Mouse (Mus musculus): Measurements from ENCODE around the gene Wdr95. TPM values are rescaled to one million over a fixed set of nuclear protein-coding genes. Genes with fewer than 3 reads are reported as not detected.

Wdr95 gene
- total and polyA plus RNA-seq, 3 experiments, result not detected

- peak overlapping the region; percentile 86 for H3K9ac ChIP-seq (ENCODE audit: control insufficient read depth, low read depth, low read length, poor library complexity, severe bottlenecking)
- DNase-seq (ENCODE audit: low read depth, low spot score), result peak; percentile 57
- peaks cover 35% of the 10 kb centered on the region for H3K79me2 ChIP-seq (ENCODE audit: control insufficient read depth, insufficient read depth, low read length, poor library complexity)
- H3K36me3 ChIP-seq (ENCODE audit: control insufficient read depth in 1 of 2, insufficient read depth in 2 of 2, low read length in 2 of 2), result peaks cover 0 to 44% of the 10 kb centered on the region in 2 experiments; a peak in 2 of 4 replicates
- H3K9me3 ChIP-seq (replicated peaks; ENCODE audit: insufficient read depth, low read length), result no peaks in the 10 kb centered on the region
- peak overlapping the region; percentile 77 to 78 for H3K4me3 ChIP-seq (ENCODE audit: control insufficient read depth in 1 of 2, insufficient read depth in 1 of 2, low read depth in 2 of 2, low read length in 2 of 2)
- no peaks in the 10 kb centered on the region for H3K27me3 ChIP-seq (ENCODE audit: control insufficient read depth in 1 of 2, insufficient read depth in 2 of 2, low read length in 2 of 2)
- peaks cover 21 to 42% of the 10 kb centered on the region in 2 experiments for H3K4me1 ChIP-seq (ENCODE audit: control insufficient read depth in 1 of 2, insufficient read depth in 2 of 2, low read length in 2 of 2)
- no peak for TF ChIP-seq MYB (IDR thresholded peaks at IDR 0.05; ENCODE audit: low read depth, low read length)
- peak; percentile 24; the same call in 1 of the 2 replicates for TF ChIP-seq TBP (IDR thresholded peaks at IDR 0.05; ENCODE audit: low read depth, low read length)
- H3K27ac ChIP-seq (ENCODE audit: control insufficient read depth, low read depth, low read length), result peak overlapping the region; percentile 98
Observed at GRCm38 (mm10) chr5:149642783-149643509, 114.5 kb downstream of the Wdr95 start.

DNA sequence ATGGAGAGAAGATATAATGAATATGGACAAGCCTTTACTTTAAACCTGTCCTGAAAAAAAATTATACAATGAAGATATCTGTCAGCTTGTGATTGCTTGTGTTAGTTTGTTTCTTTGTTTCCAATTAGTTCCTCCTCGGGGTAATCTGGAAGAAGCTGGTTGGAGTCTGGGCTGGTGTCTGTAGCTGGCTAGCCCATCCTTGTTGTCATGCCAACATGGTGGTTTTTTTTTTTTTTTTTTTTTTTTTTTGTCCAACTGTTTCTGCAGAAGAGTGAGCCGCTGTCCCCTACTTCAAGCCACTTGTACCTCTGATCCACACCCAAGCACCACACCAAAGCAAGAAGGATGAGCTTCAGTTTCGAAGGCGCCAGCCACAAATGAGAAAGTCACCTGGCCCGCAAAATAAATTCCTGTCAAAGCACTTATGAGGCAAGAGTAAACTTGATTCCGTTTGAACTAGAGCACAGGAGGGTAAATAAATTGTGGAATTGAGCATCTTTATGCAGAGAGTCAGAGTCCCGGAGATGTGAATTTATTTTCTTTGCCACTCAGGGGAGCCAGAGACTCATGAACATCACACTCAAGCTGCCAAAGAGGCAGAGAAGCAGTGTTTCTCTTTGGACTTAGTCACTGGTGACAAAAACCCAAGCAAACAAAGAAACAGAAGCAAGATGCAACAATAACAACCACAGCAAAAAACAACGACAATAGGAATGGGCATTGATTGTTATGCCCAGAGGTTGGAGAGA, 119.1 kb downstream of the Wdr95 start:
- H3K27ac ChIP-seq (ENCODE audit: control insufficient read depth, low read depth, low read length), result peak overlapping the region; percentile 99

GRCm38 (mm10) chr5:149648196-149648595, 119.7 kb downstream of the Wdr95 start:
- H3K4me3 ChIP-seq (ENCODE audit: control insufficient read depth in 1 of 2, insufficient read depth in 1 of 2, low read depth in 2 of 2, low read length in 2 of 2), result 0 out of 4 replicates have a peak overlapping the region, but pooled peaks of 1 of the 2 experiments have one; percentile 1
- peak overlapping the region; percentile 56 for H3K9ac ChIP-seq (ENCODE audit: control insufficient read depth, low read depth, low read length, poor library complexity, severe bottlenecking)
- peaks cover 18% of the 10 kb centered on the region for H3K79me2 ChIP-seq (ENCODE audit: control insufficient read depth, insufficient read depth, low read length, poor library complexity)
- H3K4me1 ChIP-seq (ENCODE audit: control insufficient read depth in 1 of 2, insufficient read depth in 2 of 2, low read length in 2 of 2), result peaks cover 28 to 48% of the 10 kb centered on the region in 2 experiments
- H3K9me3 ChIP-seq (replicated peaks; ENCODE audit: insufficient read depth, low read length), result no peaks in the 10 kb centered on the region
- peak overlapping the region; percentile 99 for H3K27ac ChIP-seq (ENCODE audit: control insufficient read depth, low read depth, low read length)
- TF ChIP-seq TBP (IDR thresholded peaks at IDR 0.05; ENCODE audit: low read depth, low read length) (peak; percentile 72), GATA1 (IDR thresholded peaks at IDR 0.05; ENCODE audit: low read depth, low read length) (peak; percentile 88), BHLHE40 (IDR thresholded peaks at IDR 0.05; ENCODE audit: borderline replicate concordance, low read depth, low read length) (no peak), JUND (IDR thresholded peaks at IDR 0.05; ENCODE audit: low read depth, low read length) (no peak), POLR2A (IDR thresholded peaks at IDR 0.05; ENCODE audit: control insufficient read depth in 1 of 2, insufficient read depth in 1 of 2, low read depth in 1 of 2, low read length in 2 of 2, poor library complexity in 1 of 2) (peak in 1 of 2 experiments; percentile 27; a peak in 1 of 4 replicates), UBTF (IDR thresholded peaks at IDR 0.05; ENCODE audit: borderline replicate concordance, insufficient read depth, low read depth, low read length) (no peak)
- H3K36me3 ChIP-seq (ENCODE audit: control insufficient read depth in 1 of 2, insufficient read depth in 2 of 2, low read length in 2 of 2), result peaks cover 0 to 48% of the 10 kb centered on the region in 2 experiments; a peak in 2 of 4 replicates
- no peaks in the 10 kb centered on the region for H3K27me3 ChIP-seq (ENCODE audit: control insufficient read depth in 1 of 2, insufficient read depth in 2 of 2, low read length in 2 of 2)
- peak; percentile 81 for DNase-seq (ENCODE audit: low read depth, low spot score)

More for the DNA sequence above, 119.1 kb downstream of the Wdr95 start:
- Histone ChIP-seq H3K27me3 (ENCODE audit: control insufficient read depth in 1 of 2, insufficient read depth in 2 of 2, low read length in 2 of 2) (no peaks in the 10 kb centered on the region), H3K36me3 (ENCODE audit: control insufficient read depth in 1 of 2, insufficient read depth in 2 of 2, low read length in 2 of 2) (peaks cover 0 to 48% of the 10 kb centered on the region in 2 experiments; a peak in 2 of 4 replicates), H3K9me3 (replicated peaks; ENCODE audit: insufficient read depth, low read length) (no peaks in the 10 kb centered on the region), H3K9ac (ENCODE audit: control insufficient read depth, low read depth, low read length, poor library complexity, severe bottlenecking) (peak overlapping the region; percentile 28), H3K4me1 (ENCODE audit: control insufficient read depth in 1 of 2, insufficient read depth in 2 of 2, low read length in 2 of 2) (peaks cover 28 to 51% of the 10 kb centered on the region in 2 experiments), H3K4me3 (ENCODE audit: control insufficient read depth in 1 of 2, insufficient read depth in 1 of 2, low read depth in 2 of 2, low read length in 2 of 2) (no peak overlapping the region), H3K79me2 (ENCODE audit: control insufficient read depth, insufficient read depth, low read length, poor library complexity) (peaks cover 25% of the 10 kb centered on the region)
- no peak for TF ChIP-seq JUND (IDR thresholded peaks at IDR 0.05; ENCODE audit: low read depth, low read length)
- 0 out of 2 replicates have a peak, but pooled peaks have one; percentile 30 for TF ChIP-seq TBP (IDR thresholded peaks at IDR 0.05; ENCODE audit: low read depth, low read length)
- DNase-seq (ENCODE audit: low read depth, low spot score), result peak; percentile 79

Measured in MEL (cell line).